Mouse (Mus musculus): ENCODE measurements around the gene Ankrd9.

The Ankrd9 gene

DNA sequence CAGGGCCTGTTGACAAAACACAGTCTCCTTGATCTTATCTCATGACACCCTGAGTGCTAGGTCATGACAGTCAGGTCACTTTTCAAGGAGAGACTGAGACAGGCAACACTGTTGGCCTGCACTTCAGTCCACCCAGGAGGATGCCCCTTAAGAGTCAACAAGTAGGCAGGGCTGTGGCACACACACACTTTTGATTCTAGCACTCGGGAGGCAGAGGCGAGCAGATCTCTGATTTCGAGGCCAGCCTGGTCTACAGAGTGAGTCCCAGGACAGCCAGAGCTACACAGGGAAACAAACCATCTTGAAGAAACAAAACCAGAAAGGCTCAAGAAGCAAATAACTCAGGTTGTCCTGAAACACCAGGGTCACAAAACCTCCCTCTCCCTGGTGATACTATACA, 10.6 kb upstream of the Ankrd9 start:
- no peak for DNase-seq (ENCODE audit: low spot score)

DNA sequence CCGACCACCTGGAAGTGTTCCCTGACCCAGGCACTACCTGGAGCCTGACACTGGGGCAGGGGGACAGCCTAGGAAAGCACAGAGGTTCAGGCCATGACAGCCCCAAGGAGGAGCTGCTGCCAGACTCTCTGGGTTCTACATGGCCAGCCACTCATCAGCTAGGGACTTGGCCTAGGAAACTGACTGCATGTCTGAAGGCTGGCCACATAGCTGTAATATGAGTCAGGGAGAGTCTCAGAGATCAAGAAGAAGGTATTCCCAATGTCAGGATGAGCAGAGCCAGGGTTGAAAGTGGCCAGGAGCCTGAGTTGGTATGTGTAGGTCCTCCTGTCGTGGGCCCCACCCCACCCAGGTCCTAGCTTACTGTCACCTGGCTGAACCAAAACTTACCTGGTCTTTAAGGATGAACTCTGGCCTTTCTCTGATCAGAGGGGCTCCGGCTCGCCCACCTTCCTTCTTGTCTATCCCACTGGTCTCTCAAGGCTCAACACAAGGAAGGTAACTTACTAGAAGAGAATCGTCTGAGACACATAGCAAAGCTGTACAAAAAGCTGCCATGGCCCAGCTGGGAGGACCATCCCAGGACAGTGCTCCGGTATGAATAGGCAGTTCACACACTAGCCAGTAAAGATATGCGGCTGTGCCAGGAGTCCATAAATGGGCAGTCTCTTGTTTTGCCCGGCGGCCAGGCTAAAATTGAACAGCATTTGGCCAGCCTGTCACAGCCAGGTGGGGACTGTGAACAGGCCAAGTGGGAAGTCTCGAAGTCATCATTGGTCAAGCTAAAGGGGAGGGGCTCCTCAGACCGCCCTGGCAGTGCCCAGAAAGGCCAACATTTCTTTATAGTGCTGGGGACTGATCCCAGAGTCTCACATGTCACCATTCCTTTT, 7.9 kb upstream of the Ankrd9 start:
- DNase-seq (ENCODE audit: low spot score) = no peak

DNA sequence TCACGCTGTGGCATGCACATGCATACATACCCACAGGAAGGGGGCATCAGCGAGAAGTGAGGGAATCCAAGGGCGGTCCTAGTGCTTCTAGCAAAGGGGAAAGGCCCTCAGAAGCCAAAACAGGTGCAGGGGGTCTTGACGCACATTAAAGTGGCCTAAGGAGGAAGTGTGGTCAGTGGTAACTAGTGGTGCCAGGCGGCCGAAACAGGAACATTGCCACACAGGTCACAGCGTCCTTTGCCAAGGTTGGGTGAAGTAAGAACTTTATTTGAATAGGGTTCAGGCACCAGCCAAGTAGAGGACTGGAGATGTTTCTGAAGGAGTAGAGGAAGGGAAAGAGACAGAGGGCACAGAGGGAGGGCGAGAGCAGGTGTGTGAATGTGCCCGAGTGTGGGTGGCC, 6.3 kb upstream of the Ankrd9 start:
- DNase-seq (ENCODE audit: low spot score) = no peak

DNA sequence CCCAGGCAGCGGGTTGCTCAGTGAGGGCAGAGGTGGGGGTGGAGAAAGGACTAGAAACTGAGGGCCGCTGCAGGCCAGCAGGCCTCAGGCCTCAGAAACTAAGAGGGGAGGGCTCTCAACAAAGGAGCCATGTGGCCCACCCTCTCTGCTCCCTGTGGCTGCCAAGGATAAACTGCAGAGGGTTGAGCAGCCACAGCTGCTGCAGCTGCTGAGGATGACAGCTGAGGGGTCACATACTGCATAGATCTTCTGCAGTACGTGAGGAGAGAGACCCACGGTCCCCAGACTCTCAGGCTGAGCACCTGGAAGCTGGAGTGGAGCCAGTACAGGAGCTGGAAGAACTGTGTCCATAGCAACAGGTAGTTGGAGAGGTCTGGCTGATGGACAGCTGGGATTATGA, 5.8 kb upstream of the Ankrd9 start:
- DNase-seq (ENCODE audit: low spot score) = no peak

DNA sequence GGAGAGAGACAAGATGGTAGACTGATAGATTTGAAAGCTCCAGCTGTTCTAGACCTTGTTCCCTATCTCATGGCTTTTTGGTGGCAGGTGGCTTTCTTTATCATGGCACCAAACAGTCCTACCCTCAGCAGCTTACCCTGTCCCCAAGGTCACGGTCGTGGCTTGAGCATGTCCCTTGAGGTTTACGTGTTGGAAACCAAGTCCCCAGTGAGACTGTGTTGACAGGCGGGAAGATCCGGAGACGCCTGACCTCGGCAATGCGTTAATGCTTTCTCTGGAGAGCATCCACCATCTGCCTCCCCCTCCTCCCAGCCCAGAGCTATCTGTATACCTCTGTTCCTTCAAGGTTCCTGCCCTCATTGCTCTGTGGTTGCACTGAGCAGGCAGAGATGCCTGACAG, 4.9 kb upstream of the Ankrd9 start:
- no peak for DNase-seq (ENCODE audit: low spot score)

DNA sequence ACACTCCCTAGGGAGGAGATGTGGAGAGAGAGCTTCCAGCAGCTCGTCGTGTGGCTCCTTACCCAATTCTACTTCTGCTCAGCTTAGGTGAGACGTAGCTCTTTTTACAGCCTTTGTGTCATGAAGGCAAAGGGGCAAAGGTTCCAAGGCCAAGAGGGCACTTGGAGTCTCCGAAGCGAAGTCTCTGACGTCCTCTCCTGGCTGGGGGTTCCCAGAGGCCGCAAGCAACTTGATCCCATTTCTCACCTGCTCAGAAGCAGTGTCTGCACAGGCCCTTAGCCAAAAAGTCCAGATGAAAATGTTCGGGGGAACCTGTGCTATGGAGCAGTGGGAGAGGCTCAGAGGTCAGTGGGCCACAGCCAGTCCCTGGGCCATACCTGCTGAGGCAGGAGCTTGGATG, 4.2 kb upstream of the Ankrd9 start:
- DNase-seq (ENCODE audit: low spot score) = no peak

DNA sequence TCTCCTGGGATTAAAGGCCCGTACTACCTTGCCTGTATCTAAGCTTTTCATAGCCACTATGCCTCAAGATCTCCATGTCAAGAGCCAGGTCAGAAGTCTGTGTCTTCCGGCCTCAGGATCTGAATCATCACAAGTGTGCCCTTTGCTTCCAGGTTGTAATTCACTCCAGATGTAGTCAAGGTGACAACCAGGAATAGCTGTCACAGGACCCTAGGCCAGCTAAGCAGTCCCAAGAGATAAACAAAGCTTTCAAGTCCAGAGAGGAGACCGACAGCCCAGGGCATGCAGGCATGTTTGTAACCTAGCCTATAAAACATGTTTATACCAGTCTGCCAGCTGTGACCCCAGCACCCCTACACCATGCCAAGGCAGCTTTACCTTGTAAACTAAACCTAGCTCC, 2.9 kb upstream of the Ankrd9 start:
- DNase-seq (ENCODE audit: low spot score) = no peak

DNA sequence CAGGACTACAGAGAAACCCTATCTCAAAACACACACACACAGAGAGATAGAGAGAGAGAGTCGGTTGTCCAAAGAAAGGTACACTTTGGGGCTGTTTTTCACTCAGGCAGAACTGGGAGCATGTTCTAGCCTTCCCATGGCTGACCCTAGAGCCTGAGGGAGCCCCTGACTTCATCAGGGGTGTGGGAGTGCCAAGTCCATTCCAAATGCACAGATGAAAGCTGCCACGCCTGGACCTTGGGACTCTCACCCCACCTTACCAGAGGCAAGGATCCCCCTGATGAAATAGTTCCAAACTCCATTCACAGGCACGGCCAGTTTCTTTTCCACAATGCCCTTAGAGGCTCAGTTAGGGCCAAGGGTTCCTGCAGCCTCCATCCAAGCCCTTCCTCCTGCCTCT, 968 bp upstream of the Ankrd9 start:
- no peak for DNase-seq (ENCODE audit: low spot score)

DNA sequence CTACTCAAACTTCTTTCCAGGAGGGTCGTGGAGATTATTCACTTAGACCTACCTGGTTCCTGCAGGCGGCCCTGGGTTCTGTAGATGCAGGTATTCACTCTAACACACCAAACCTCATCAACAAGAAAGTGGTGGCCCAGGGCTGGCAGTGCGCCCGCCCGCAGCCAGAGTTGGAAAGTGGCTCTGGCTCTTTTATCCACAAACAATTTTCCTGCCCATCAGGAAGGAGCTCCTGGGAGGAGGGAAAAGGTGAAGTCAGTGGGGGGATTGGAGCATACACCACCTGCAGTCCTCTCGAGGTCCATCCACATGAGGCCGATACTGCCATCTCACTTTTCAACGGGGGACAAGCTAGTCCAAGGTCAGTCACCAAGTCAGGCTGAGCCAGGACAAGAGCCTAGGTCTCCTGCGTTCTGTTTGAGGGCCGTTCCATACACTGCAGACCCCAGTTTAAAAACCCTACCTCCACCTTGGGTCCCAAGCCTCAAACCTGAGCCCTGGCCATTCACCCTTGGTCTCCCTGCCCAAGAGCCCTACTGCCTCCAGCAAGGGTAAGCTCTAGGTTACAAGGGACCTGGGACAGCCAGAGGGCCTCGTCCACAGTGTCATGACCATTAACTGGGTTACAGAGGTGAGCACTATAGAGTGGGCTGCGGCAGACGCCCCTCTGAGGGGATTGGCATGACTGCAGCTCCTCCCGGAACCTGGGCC, 789 bp downstream of the Ankrd9 start:
- DNase-seq (ENCODE audit: low spot score) = no peak

DNA sequence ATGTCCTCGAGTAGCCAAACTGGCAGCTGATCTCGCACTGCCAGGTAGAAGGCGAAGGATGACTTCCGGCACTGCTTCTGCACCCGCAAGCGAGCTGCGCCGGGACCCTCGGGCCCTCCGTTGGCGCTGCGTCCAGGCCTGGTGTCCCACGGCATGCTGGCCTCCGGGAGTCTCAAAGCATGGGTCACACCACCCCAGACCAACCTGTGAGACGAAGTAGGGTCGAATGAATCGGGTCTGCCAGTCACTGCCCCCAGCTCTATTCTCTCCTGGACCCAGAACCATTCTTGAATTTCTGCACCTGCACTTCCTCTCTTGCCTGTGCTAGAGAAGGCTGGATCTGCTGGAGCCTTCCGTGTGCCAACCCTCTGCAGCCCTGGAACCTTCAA, 1.5 kb downstream of the Ankrd9 start:
- DNase-seq (ENCODE audit: low spot score) = no peak

DNA sequence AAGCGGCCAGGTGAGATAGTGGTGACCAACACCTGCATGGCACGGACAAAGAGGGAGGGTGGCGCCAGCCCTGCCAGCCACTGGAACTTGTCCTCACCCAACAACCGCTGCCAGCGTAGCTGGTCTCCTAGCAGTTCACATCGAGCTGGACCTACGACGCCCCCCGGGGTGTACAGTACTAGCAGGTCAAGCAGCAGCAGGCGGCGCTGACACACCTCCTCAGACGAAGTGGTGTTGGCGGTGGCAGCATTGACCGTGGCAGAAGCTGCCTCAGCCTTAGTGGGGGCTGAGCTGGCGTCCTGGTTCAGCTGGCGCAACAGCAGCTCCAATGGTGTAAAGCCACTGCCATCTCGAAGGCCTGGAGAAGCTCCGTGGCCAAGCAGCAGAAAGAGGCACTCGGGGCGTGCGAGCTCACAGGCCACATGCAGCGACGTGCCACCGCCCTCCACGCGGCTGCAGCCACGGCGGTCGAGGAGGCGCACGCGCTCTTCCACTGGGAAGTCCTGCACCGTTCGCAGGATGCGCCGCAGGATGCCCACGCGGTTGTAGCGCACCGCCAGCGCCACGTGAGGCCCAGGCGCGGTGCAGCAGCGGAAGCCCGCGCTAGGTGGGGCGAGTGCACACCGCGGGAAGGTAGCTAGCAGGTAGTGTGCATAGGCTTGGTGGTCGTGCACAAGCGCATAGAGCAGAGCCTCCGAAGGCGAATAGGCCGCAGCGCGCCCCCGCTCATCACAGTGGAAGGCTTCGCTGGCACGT, 2.1 kb downstream of the Ankrd9 start:
- DNase-seq (ENCODE audit: low spot score) = no peak

DNA sequence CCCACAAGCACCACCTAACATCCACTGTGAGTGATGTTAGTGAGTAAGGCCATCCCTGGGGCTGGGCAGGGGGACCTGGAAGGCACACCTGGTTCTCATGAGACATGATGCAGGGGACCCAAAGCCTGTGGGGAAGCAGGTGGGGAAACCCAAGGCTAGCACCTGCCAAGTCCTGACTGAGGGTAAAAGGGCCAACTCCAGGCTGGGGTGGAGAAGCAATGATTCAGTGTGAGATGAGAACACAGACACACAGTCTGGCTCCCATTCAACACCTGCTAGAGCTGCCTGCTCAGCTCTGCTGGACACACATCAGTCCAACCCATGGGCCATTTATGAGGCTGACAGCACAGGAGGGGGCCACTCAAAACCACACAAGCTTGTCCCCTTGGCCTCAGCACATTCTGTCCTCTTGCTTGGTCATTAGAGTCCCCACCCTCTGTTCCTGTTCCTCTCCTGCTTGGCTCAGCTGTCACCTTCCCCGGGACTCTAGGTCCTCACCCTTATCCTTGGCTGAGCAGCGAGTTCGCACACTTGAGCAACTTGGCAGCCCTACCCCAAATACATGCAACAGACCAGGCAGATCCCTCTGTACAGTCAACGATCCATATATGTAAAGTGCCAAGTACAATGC, 2.9 kb downstream of the Ankrd9 start:
- no peak for DNase-seq (ENCODE audit: low spot score)

DNA sequence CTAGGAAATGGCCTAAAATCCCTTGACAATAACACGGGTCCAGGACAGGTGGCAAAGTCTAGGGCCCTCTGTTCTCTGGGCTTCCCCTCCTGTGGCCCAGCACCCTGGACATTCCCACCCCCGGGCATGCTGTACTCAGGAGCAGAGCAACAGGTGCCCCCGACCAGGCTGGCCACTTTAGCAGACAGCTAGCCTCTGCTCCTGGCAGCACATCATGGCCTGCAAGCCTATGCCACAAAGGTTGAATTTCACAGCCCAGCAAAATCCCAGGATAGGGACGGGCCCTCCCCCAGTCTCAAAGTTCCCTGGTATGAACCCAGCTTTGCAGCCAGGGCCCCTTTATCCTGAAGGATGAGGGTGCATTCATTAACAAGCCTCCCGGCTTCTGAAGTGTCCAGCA, 3.5 kb downstream of the Ankrd9 start:
- no peak for DNase-seq (ENCODE audit: low spot score)

DNA sequence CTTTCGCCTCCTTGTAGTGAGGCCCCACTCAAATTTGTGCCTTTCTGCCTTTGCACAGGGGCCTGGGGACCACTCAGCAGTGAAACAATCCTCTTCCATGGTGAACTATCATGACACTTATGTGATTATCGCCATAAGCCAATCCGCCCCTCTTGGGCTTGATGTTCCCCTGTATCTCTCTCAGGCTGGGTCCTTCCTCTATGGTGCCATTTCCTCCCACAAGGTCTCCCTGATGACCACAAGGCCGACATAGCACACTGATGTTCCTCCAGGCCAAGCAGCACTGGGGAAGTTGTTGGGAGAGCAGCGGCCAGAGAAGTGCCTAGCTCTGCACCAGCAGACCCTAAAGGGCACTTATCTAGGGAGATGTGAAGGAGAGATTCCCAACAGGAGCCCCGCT, 4.1 kb downstream of the Ankrd9 start:
- DNase-seq (ENCODE audit: low spot score) = no peak

DNA sequence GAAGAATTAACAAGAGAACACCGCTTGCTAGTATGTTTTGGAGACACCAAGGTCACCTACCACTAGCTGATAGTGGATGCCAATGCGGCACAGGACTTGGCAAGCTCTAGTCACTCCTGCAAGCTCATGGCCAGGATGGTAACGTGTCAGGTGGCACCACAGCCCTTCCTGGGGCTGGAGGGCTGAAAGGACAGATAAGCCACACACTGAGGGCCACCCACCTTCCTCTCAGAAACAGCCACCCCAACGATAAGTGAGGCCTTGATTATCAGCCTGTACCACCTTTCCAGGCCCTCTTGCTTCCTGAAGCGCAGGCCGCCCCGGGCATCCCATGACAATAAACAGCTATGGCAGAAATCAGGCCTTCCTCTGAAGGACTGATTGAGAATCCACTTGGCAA, 4.5 kb downstream of the Ankrd9 start:
- DNase-seq (ENCODE audit: low spot score) = no peak

DNA sequence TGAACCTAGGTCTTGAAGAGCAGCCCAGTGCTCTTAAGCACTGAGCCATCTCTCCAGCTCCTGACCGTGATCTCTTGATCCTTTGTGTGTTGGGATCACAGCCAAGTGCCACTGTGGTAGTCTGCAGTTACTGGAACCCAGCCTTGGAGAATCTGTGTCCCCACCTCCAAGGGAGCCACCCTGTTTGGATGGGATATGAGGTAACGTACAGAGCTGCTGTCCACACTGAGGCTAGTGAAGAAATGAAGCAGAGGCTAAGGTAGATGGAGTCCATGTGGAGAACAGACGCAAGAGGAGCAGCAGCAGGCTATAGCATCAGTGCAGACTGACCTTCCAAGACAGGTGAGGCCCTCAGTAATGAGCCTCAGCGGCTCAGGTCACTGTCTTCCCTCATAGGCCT, 5.0 kb downstream of the Ankrd9 start:
- no peak for DNase-seq (ENCODE audit: low spot score)

DNA sequence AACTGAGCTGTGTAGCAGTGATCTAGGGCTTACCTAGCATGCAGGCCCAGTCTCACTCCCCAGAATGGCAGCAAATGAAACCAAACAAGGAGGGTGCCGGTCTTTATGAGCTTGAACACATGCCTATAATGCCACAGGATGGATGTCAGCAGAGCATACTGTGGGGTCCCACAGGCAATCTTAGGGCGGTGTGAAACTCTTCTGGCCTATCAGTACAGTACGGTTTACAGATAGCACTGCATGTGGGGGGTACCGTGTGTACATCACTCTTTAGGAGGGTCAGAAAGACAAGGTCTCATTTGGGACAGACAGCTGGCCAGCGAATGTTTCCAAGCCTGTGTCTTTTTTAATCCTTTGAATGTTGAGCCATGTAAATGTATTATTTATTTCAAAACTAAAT, 6.9 kb downstream of the Ankrd9 start:
- DNase-seq (ENCODE audit: low spot score) = no peak

DNA sequence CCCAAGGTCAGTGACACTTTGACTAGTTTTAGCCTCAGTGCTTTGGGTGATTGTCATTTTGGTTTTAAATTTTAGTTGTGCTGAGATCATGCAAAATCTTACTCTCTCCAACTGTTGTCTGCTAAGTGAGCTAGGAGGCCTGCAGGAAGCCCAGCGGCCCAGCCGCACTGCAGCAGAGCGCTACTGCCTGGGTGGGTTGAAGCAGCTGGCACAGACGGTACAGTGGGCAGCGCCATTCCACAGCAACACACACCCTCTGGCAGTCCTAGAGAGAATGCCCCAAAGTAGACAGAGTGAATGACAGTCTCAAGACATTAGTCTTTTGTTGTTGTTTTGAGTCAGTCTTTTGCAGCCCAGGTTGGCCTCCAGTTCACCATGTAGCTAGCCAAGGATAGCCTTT, 8.4 kb downstream of the Ankrd9 start:
- no peak for DNase-seq (ENCODE audit: low spot score)

DNA sequence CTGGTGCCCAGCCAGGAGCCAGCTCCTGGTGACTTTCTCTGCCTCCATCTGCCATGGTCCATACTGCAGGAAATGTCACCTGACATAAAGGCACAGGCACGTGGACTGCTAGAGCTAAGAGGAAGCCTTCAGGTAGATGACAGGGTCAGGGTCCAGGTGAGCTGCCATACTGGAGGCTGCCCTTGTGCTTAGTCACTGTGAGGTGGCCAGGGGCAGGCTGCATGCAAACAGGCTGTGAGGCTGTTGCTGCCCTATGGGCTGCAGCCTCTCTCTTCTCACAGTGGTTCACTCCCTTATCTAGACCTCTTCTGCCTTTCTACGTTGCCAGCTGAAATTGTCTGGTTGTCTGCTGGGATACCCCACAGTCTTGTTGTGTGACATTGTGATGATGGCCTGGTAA, 11.7 kb downstream of the Ankrd9 start:
- no peak for DNase-seq (ENCODE audit: low spot score)

DNA sequence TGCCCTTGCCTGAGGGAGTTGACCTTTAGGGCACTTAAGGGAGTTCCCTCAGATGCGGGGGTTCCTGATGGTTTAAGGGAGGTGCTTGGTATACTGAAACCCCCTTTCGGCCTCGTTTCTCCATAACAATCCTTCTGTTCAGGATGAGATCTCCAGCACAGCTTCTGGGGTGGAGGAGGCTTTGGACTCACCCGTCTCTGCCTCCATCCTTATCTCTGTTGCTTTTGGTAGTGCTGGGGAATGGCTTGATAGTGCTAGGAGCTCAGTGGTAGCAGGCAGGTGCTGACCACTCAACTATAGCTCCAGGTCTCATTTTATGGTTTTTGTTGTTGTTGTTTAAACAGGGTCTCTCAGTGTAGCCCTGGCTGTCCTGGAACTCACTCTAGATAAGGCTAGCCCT, 12.8 kb downstream of the Ankrd9 start:
- DNase-seq (ENCODE audit: low spot score) = no peak

DNA sequence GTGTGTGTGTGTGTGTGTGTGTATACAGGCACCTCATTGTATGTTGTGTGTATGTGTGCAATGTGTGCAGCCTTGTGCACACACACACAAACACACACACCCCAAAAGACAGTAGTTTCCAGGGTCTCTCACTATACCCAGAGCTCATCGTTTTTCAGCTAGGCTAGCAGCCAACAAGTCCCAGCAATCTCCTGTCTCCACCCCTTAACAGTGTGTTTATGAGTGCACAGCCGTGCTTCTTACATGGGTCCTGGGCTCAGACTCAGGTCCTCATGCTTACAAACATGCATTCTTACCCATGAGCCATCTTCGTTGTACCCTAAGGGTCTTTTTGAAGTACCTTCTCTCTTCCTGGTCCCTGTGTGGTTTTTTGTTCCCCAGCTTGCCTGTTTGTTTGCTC, 13.3 kb downstream of the Ankrd9 start:
- DNase-seq (ENCODE audit: low spot score) = no peak

DNA sequence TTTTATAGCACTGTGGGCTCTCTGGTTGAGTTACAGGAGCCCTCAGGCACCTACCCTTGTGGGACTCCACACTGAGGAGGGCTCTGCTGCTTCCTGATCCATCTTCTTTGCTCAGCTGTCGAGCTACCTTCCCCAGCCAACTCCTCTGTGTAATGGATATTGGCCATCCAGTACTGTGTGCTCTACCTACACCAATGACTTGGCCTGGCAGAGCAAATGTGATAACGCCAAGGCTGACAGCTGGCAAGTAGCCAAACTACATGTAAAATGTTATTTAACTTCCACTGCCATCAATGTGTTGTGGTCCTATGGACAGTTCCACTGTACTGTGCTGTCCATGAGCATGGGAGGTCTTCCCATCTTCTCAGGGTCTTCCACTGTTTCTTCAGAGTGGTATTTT, 16.9 kb downstream of the Ankrd9 start:
- no peak for DNase-seq (ENCODE audit: low spot score)

Data from MN1 (cell line).